Mouse (Mus musculus) gonadal fat pad, adult 2 months (tissue): ENCODE measurements around the gene Agt. TPM values are rescaled to one million over a fixed set of nuclear protein-coding genes. Genes with fewer than 3 reads are reported as not detected.

Experiments used
- DNase-seq: peaks from one replicate; pipeline ENCODE4 v3.0.0-alpha.2; 2012; ENCODE audit warnings: low read depth
- polyA plus RNA-seq: library from polyadenylated mRNA; depleted of rRNA; stranded (reverse); fragments of >200 nt; gene quantifications from 2 replicates; pipeline ENCODE4 v1.2.3, GENCODE M21; 2012; rRNA removed

Gene Agt
- polyA plus RNA-seq, 1 experiment: 180 TPM

GRCm38 (mm10) chr8:124507572-124508320, 61.8 kb downstream of the Agt start:
- DNase-seq: no peak

Other genes starting within 250 kb of the Agt start
- gene Pgbd5, start 130.0 kb downstream of the Agt start, polyA plus RNA-seq: 0.88 and 1.3 TPM in 2 replicates
- gene Cog2, start 48.9 kb downstream of the Agt start, polyA plus RNA-seq: 24.3 and 27.6 TPM in 2 replicates
- gene Capn9, start 6.4 kb upstream of the Agt start, polyA plus RNA-seq: 0.22 and 0.34 TPM in 2 replicates
- gene 2310022B05Rik, start 93.7 kb upstream of the Agt start, polyA plus RNA-seq: 25.8 and 32.1 TPM in 2 replicates
- 24.7 and 25.1 TPM in 2 replicates for gene Ttc13, start 152.3 kb upstream of the Agt start, polyA plus RNA-seq
- 13.3 and 18.3 TPM in 2 replicates for gene Arv1, start 152.4 kb upstream of the Agt start, polyA plus RNA-seq
- gene Fam89a, start 182.1 kb upstream of the Agt start, polyA plus RNA-seq: 5.9 and 7.8 TPM in 2 replicates
- gene Trim67, start 223.4 kb upstream of the Agt start, polyA plus RNA-seq: 4.3 and 5.4 TPM in 2 replicates